Mouse (Mus musculus): ENCODE measurements around the gene Rrm2. TPM values are rescaled to one million over a fixed set of nuclear protein-coding genes. Genes with fewer than 3 reads are reported as not detected.
"Not testable (repeated sequence)": the region's sequence is repeated elsewhere in the genome, so short reads cannot be mapped to it uniquely, and the experiment has no call there.

Gene Rrm2
- total RNA-seq, 2 experiments from 2014 or later, result 17.3 to 23.5 TPM

- DNase-seq, result no peak
Measured at GRCm38 (mm10) chr12:24703013-24703412, 5.0 kb upstream of the Rrm2 start.

- DNase-seq, result peak; percentile 83 to 85
Measured at GRCm38 (mm10) chr12:24705502-24706263, 2.4 kb upstream of the Rrm2 start.

GRCm38 (mm10) chr12:24706764-24707479, 1.1 kb upstream of the Rrm2 start:
- peak; percentile 29 to 31 for DNase-seq

GRCm38 (mm10) chr12:24707480-24707802, 600 bp upstream of the Rrm2 start:
- DNase-seq, result no peak

- peak in 1 of 2 experiments; percentile 12 for DNase-seq
Measured at GRCm38 (mm10) chr12:24708824-24709218, 780 bp downstream of the Rrm2 start.

- DNase-seq, result peak; percentile 21 to 38
Measured at GRCm38 (mm10) chr12:24709409-24709808, 1.4 kb downstream of the Rrm2 start.

- peak; percentile 47 to 53 for DNase-seq
Measured at GRCm38 (mm10) chr12:24709831-24710508, 1.9 kb downstream of the Rrm2 start.

- peak; percentile 24 to 36 for DNase-seq
Measured at GRCm38 (mm10) chr12:24710672-24711071, 2.6 kb downstream of the Rrm2 start.

- no peak for DNase-seq
Measured at GRCm38 (mm10) chr12:24712396-24712795, 4.4 kb downstream of the Rrm2 start.

- no peak for DNase-seq
Measured at GRCm38 (mm10) chr12:24714579-24715255, 6.7 kb downstream of the Rrm2 start.

- no peak for DNase-seq
Measured at GRCm38 (mm10) chr12:24715268-24715896, 7.3 kb downstream of the Rrm2 start.

GRCm38 (mm10) chr12:24716721-24717301, 8.8 kb downstream of the Rrm2 start:
- peak; percentile 55 to 70 for DNase-seq

- DNase-seq, result no peak
Measured at GRCm38 (mm10) chr12:24723434-24723833, 15.4 kb downstream of the Rrm2 start.

- DNase-seq, result no peak
Measured at GRCm38 (mm10) chr12:24723859-24724258, 15.8 kb downstream of the Rrm2 start.

- no peak for DNase-seq
Measured at GRCm38 (mm10) chr12:24724369-24724768, 16.3 kb downstream of the Rrm2 start.

- peak; percentile 87 to 88 for DNase-seq
Measured at GRCm38 (mm10) chr12:24734828-24735394, 26.9 kb downstream of the Rrm2 start.

- DNase-seq, result no peak
Measured at GRCm38 (mm10) chr12:24736956-24737355, 28.9 kb downstream of the Rrm2 start.

GRCm38 (mm10) chr12:24739963-24740362, 31.9 kb downstream of the Rrm2 start:
- DNase-seq, result peak in 1 of 2 experiments; percentile 29

- DNase-seq, result not testable (repeated sequence)
Measured at GRCm38 (mm10) chr12:24741535-24741934, 33.5 kb downstream of the Rrm2 start.

- DNase-seq, result no peak
Measured at GRCm38 (mm10) chr12:24744309-24744708, 36.3 kb downstream of the Rrm2 start.
